Mouse (Mus musculus) neural tube, embryonic 15.5 days (tissue): ENCODE results near the gene Cpeb3. TPM values are rescaled to one million over a fixed set of nuclear protein-coding genes. Genes with fewer than 3 reads are reported as not detected.
"Not testable (repeated sequence)": the region's sequence is repeated elsewhere in the genome, so short reads cannot be mapped to it uniquely, and the experiment has no call there.

Experiments used
- ATAC-seq: fragments of 200-750 bp; cut with Nextera tagmentation; 2 replicates; pipeline ENCODE4 v1.8.0; 2017; ENCODE audit warnings: mild to moderate bottlenecking, moderate TSS enrichment, moderate library complexity; ENCODE audit not compliant: low FRiP score
- H3K27ac ChIP-seq: fragments of 300-500 bp; sonication (generic); replicated peaks from 2 replicates; pipeline ENCODE4 v1.5.1; 2015; ENCODE audit warnings: mild to moderate bottlenecking, inconsistent platforms
- H3K27me3 ChIP-seq: fragments of 300-500 bp; sonication (generic); replicated peaks from 2 replicates; pipeline ENCODE4 v1.6.1; 2015; ENCODE audit warnings: inconsistent platforms
- H3K36me3 ChIP-seq: fragments of 300-500 bp; sonication (generic); 2 replicates; pipeline ENCODE4 v1.6.1; 2015; ENCODE audit warnings: inconsistent platforms
- H3K4me1 ChIP-seq: fragments of 300-500 bp; sonication (generic); 2 replicates; pipeline ENCODE4 v1.6.1; 2015; ENCODE audit warnings: inconsistent platforms
- H3K4me2 ChIP-seq: fragments of 300-500 bp; sonication (generic); 2 replicates; pipeline ENCODE4 v1.6.1; 2015; ENCODE audit warnings: inconsistent platforms, mild to moderate bottlenecking, moderate library complexity
- H3K4me3 ChIP-seq: fragments of 300-500 bp; sonication (generic); replicated peaks from 2 replicates; pipeline ENCODE4 v1.5.1; 2015; ENCODE audit warnings: mild to moderate bottlenecking, inconsistent platforms
- H3K9ac ChIP-seq: fragments of 300-500 bp; sonication (generic); replicated peaks from 2 replicates; pipeline ENCODE4 v1.6.1; 2015; ENCODE audit warnings: mild to moderate bottlenecking, inconsistent platforms
- H3K9me3 ChIP-seq: fragments of 300-500 bp; sonication (generic); replicated peaks from 2 replicates; pipeline ENCODE4 v1.6.1; 2016; ENCODE audit warnings: inconsistent platforms
- WGBS: fragments of 180-500 bp; shearing (Covaris S2); methylation state at CpG from one replicate; pipeline ENCODE4 v1.1.7; 2015; ENCODE audit warnings: mixed read lengths; 5-methylcytosine and 5-hydroxymethylcytosine counted together
- polyA plus RNA-seq: library from polyadenylated mRNA; unstranded; fragments of >200 nt; fragmentation: Nextera tagmentation; extraction: Ambion mirVana; gene quantifications from 2 replicates; pipeline ENCODE4 v1.2.1, GENCODE M21; 2015

Cpeb3 gene
- polyA plus RNA-seq, 1 experiment from 2014 or later: 12.0 TPM

DNA sequence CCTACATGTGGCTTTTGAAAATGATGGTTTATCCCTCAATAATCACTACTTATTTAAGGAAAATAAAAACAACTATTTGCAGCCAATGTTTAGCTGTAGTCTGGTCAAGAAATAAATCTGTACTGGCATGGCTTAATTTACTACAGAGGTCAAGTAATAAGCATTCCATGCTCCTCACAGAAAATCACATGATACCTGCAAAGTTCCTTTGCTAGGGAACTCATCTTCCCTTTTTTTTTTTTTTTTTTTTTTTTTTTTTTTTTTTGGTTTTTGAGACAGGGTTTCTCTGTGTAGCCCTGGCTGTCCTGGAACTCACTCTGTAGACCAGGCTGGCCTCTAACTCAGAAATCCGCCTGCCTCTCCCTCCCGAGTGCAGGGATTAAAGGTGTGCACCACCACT, 72.9 kb downstream of the Cpeb3 start:
- H3K4me2 ChIP-seq, H3K9me3 ChIP-seq, ATAC-seq, H3K27ac ChIP-seq, H3K36me3 ChIP-seq, H3K27me3 ChIP-seq, H3K9ac ChIP-seq, H3K4me3 ChIP-seq, H3K4me1 ChIP-seq: not testable (repeated sequence)
- WGBS: 97% methylated on average over 2 of the region's 2 CpGs

DNA sequence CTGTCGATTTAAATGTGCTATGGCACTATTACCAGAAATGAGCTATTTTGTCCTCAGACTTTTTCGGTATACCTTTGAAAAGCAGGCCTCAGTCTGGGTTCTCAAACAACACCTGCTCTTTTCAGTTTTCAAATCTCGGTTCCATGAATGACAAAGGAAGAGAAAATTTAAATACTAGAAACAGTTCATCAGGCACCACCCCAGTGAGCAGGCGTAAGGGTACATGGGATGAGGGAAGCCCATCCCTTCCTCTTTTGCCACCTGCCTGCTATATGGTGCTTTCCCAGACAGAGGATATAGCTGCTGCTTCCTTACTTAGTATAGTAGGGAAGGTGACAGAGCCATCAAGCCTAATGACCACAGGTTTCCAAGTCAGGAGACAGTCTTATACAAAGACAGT, 74.7 kb downstream of the Cpeb3 start:
- Histone ChIP-seq H3K9ac (no peak overlapping the region), H3K27ac (no peak overlapping the region), H3K9me3 (no peaks in the 10 kb centered on the region), H3K4me1 (no peaks in the 10 kb centered on the region), H3K4me2 (no peak overlapping the region), H3K4me3 (no peak overlapping the region), H3K36me3 (0 out of 2 replicates have a peak, but pooled peaks cover 4% of the 10 kb centered on the region), H3K27me3 (no peaks in the 10 kb centered on the region)
- ATAC-seq: no peak
- WGBS: 91% methylated on average over 4 of the region's 4 CpGs

- no peaks in the 10 kb centered on the region for H3K36me3 ChIP-seq
Observed at GRCm38 (mm10) chr19:37131660-37132059, 76.7 kb downstream of the Cpeb3 start.

DNA sequence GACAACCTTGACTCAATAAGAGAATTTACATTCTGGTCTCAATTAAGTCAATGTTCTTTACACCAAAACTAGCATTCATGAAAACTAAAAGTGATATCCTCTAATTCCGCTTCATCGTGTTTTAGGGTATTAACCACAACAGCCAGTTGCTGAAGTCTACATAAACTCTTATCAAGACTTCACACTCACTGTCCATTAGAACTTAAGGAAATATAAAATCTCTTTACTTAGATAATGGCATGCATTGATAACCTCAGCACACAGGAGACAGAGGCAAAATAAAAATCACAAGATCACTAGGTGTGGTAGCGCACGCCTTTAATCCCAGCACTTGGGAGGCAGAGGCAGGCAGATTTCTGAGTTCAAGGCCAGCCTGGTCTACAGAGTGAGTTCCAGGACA, 79.9 kb downstream of the Cpeb3 start:
- Histone ChIP-seq H3K9ac (no peak overlapping the region), H3K27me3 (no peaks in the 10 kb centered on the region), H3K27ac (no peak overlapping the region), H3K4me2 (no peak overlapping the region), H3K4me3 (no peak overlapping the region), H3K9me3 (no peaks in the 10 kb centered on the region), H3K4me1 (no peaks in the 10 kb centered on the region), H3K36me3 (peaks cover 7% of the 10 kb centered on the region; the same call in 1 of the 2 replicates)
- ATAC-seq: no peak
- WGBS: 98% methylated on average over 4 of the region's 4 CpGs

More at GRCm38 (mm10) chr19:37131660-37132059, 76.7 kb downstream of the Cpeb3 start:
- Histone ChIP-seq H3K9ac (no peak overlapping the region), H3K4me2 (no peak overlapping the region), H3K4me1 (no peaks in the 10 kb centered on the region), H3K27ac (no peak overlapping the region), H3K9me3 (no peaks in the 10 kb centered on the region), H3K4me3 (no peak overlapping the region), H3K27me3 (no peaks in the 10 kb centered on the region)
- WGBS: 91% methylated on average over 1 of the region's 1 CpGs
- ATAC-seq: no peak

DNA sequence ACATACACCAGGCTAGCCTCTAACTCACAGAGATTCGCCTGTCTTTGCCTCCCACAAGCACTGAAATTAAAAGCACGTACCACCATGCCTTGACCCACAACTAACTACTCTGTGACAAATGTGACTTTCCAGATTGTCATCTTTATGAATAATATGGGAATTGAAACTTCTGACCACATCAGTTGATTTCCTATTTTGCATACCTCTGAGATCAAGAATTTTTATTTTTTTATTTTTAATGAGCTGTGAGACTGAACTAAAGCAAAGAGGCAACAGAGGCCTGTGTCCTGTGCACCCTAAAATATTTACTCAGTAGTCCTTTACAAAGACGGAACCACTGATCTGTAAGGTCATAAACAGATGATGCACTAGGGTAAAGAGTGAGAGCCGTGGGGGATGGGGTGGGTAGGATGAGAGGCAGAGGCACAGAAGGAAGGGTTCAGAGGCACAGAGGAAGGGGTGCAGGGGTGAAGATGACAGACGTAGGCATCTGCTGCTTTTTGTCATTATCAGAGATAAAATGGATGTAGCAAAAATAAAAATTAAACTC, 81.3 kb downstream of the Cpeb3 start:
- Histone ChIP-seq H3K27me3 (no peaks in the 10 kb centered on the region), H3K4me1 (no peaks in the 10 kb centered on the region), H3K4me2 (no peak overlapping the region), H3K9ac (no peak overlapping the region), H3K36me3 (peaks cover 10% of the 10 kb centered on the region; the same call in 1 of the 2 replicates), H3K27ac (no peak overlapping the region), H3K4me3 (no peak overlapping the region), H3K9me3 (no peaks in the 10 kb centered on the region)
- ATAC-seq: no peak
- WGBS: 66% methylated on average over 5 of the region's 5 CpGs

GRCm38 (mm10) chr19:37124961-37125360, 83.4 kb downstream of the Cpeb3 start:
- Histone ChIP-seq H3K27me3 (no peaks in the 10 kb centered on the region), H3K4me1 (no peaks in the 10 kb centered on the region), H3K27ac (no peak overlapping the region), H3K4me3 (no peak overlapping the region), H3K9ac (no peak overlapping the region), H3K4me2 (no peak overlapping the region), H3K36me3 (peaks cover 10% of the 10 kb centered on the region; the same call in 1 of the 2 replicates), H3K9me3 (no peaks in the 10 kb centered on the region)
- no peak for ATAC-seq

GRCm38 (mm10) chr19:37119281-37119680, 89.1 kb downstream of the Cpeb3 start:
- H3K4me1 ChIP-seq: no peaks in the 10 kb centered on the region
- H3K4me2 ChIP-seq: no peak overlapping the region
- no peak overlapping the region for H3K27ac ChIP-seq
- H3K36me3 ChIP-seq: peaks cover 8% of the 10 kb centered on the region; the same call in 1 of the 2 replicates
- WGBS: 45% methylated on average over 2 of the region's 2 CpGs
- no peak overlapping the region for H3K4me3 ChIP-seq
- ATAC-seq: no peak
- H3K9me3 ChIP-seq: no peaks in the 10 kb centered on the region
- H3K9ac ChIP-seq: no peak overlapping the region
- no peaks in the 10 kb centered on the region for H3K27me3 ChIP-seq

DNA sequence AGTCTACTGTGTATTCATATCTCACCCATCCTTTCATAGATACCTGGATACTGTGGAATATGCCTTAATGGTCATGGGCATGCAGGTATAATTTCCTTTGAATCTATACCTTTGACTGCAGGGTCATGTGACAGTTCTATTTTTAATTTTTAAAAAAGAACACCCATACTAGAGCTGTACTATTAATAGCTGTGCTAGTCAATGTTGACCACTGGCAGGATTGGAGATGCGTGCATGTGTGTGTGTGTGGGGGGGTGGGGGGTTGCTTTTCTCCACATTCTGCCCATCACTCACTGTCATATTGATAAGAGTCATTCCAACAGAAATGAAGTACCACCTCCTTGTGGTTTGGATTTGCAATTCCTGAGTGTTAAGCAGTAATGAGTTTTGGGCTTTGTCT, 92.6 kb downstream of the Cpeb3 start:
- H3K9ac ChIP-seq: no peak overlapping the region

GRCm38 (mm10) chr19:37115374-37115773, 93.0 kb downstream of the Cpeb3 start:
- Histone ChIP-seq H3K27me3 (no peaks in the 10 kb centered on the region), H3K4me1 (no peaks in the 10 kb centered on the region), H3K36me3 (peaks cover 4% of the 10 kb centered on the region; the same call in 1 of the 2 replicates), H3K27ac (no peak overlapping the region), H3K9me3 (no peaks in the 10 kb centered on the region), H3K9ac (no peak overlapping the region), H3K4me3 (no peak overlapping the region), H3K4me2 (no peak overlapping the region)
- WGBS: 91% methylated on average over 8 of the region's 8 CpGs
- no peak for ATAC-seq

More for the DNA sequence above, 92.6 kb downstream of the Cpeb3 start:
- Histone ChIP-seq H3K27ac (no peak overlapping the region), H3K4me2 (no peak overlapping the region), H3K4me1 (no peaks in the 10 kb centered on the region), H3K9me3 (no peaks in the 10 kb centered on the region), H3K27me3 (no peaks in the 10 kb centered on the region), H3K4me3 (no peak overlapping the region), H3K36me3 (peaks cover 4% of the 10 kb centered on the region; the same call in 1 of the 2 replicates)
- no peak for ATAC-seq
- 94% methylated on average over 1 of the region's 1 CpGs for WGBS

DNA sequence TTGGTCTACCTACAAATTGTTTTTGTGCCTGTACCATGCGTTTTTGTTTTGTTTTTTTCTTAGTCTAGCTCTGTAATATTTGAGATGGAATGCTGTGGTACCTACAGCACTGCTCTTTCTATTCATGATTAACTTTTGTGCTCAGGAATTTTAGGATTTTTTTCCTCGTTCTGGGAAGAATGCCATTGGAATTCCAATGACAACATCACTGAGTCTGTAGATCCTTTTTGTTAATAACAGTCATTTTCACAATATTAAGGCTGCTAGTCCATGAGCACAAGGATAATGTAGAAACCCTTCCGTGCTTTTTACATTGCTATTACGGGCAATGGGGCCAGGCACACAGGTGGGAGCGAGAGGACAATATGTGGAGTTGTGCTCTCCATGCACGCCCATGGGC, 96.6 kb downstream of the Cpeb3 start:
- Histone ChIP-seq H3K4me2 (no peak overlapping the region), H3K36me3 (peaks cover 4% of the 10 kb centered on the region; the same call in 1 of the 2 replicates), H3K9ac (no peak overlapping the region), H3K4me3 (no peak overlapping the region), H3K27ac (no peak overlapping the region), H3K27me3 (no peaks in the 10 kb centered on the region), H3K4me1 (no peaks in the 10 kb centered on the region), H3K9me3 (no peaks in the 10 kb centered on the region)
- 94% methylated on average over 6 of the region's 6 CpGs for WGBS
- ATAC-seq: no peak

DNA sequence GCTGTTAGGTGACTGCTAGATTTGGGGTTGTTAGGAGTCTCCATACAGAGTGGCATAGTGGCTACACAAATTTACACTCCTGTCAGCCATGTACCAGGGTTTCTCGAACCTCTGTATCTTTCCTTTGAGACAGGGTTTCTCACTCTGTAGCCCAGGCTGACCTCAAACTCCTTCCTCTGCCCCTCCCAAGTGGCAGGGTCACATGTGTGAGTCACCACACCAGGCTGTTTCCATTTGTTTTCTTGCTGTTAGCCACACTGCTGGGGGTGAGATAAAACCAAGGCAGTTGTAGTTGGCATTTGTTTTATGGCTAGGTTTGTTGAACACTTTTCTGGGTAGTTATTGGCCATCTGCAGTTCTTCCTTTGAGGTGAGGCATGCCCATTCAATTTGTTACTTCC, 97.9 kb downstream of the Cpeb3 start:
- Histone ChIP-seq H3K27me3 (no peaks in the 10 kb centered on the region), H3K9ac (no peak overlapping the region), H3K4me2 (no peak overlapping the region), H3K9me3 (no peaks in the 10 kb centered on the region), H3K4me3 (no peak overlapping the region), H3K27ac (no peak overlapping the region), H3K36me3 (no peaks in the 10 kb centered on the region), H3K4me1 (no peaks in the 10 kb centered on the region)
- ATAC-seq: no peak
- 57% methylated on average over 1 of the region's 1 CpGs for WGBS

DNA sequence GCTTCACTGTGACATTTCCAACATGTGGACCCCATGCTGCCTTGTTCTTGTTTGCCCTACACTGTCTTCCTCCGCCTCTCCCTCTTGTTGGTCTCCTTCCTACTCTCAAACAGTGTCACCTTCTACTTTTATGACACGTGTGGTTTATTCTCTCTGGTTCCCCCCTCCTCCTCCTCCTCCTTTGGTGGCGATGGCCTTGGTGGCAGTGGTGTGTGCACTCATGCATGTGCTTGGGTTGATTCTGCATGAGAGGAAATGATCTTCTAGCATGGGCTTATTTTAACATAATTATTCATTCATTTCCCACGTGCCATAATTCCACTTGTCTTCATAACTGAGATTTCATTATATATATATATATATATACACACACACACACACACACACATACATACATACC, 98.5 kb downstream of the Cpeb3 start:
- 81% methylated on average over 4 of the region's 4 CpGs for WGBS

More for the DNA sequence above, 98.5 kb downstream of the Cpeb3 start:
- H3K9me3 ChIP-seq: no peaks in the 10 kb centered on the region
- no peak overlapping the region for H3K4me2 ChIP-seq
- no peak overlapping the region for H3K4me3 ChIP-seq
- ATAC-seq: no peak
- H3K36me3 ChIP-seq: no peaks in the 10 kb centered on the region
- no peak overlapping the region for H3K27ac ChIP-seq
- H3K27me3 ChIP-seq: no peaks in the 10 kb centered on the region
- no peak overlapping the region for H3K9ac ChIP-seq
- H3K4me1 ChIP-seq: no peaks in the 10 kb centered on the region
